Mouse (Mus musculus): ENCODE measurements at regions not wholly inside any gene's neighbourhood (a gene's known extent, or its start where the extent isn't known, plus 50 kb on each side); places are given as distances from the start of the nearest gene placed in this dataset.

GRCm38 (mm10) chr3:37789711-37790110 lies 65.4 kb upstream of the Gm5148 start:
- no peak for TF ChIP-seq SRF (IDR thresholded peaks at IDR 0.05; ENCODE audit: control insufficient read depth, insufficient read length, low read depth)
- TF ChIP-seq MYOG (IDR thresholded peaks at IDR 0.05; ENCODE audit: control insufficient read depth in 1 of 3, insufficient read depth in 1 of 3, insufficient read length in 2 of 3, low read depth in 2 of 3) = no peak
- TF ChIP-seq MYOD1 (IDR thresholded peaks at IDR 0.05; ENCODE audit: control insufficient read depth in 1 of 3, insufficient read length in 2 of 3, low read depth in 2 of 3) = no peak
- no peak for TF ChIP-seq MAX (IDR thresholded peaks at IDR 0.05; ENCODE audit: low read depth)
- TF ChIP-seq USF1 (IDR thresholded peaks at IDR 0.05; ENCODE audit: low read depth) = no peak
- no peak for TF ChIP-seq REST (IDR thresholded peaks at IDR 0.05; ENCODE audit: insufficient read depth, insufficient read length)
- TF ChIP-seq CEBPB (IDR thresholded peaks at IDR 0.05; ENCODE audit: insufficient read depth, poor library complexity, severe bottlenecking) = no peak
- TF ChIP-seq POLR2A (IDR thresholded peaks at IDR 0.05; ENCODE audit: insufficient read length, low read depth) = no peak
- no peak overlapping the region for H3K4me2 ChIP-seq (ENCODE audit: low read depth)
- H3K79me2 ChIP-seq (ENCODE audit: control insufficient read depth, insufficient read depth) = no peaks in the 10 kb centered on the region
- no peak overlapping the region for H3K4me3 ChIP-seq
- no peaks in the 10 kb centered on the region for H3K27me3 ChIP-seq (ENCODE audit: control insufficient read depth, insufficient read depth, insufficient read length)
- H3K36me3 ChIP-seq (ENCODE audit: control insufficient read depth, insufficient read depth) = no peaks in the 10 kb centered on the region
- no peak overlapping the region for H3ac ChIP-seq (ENCODE audit: control insufficient read depth, insufficient read length)

- no peak overlapping the region for H3K4me2 ChIP-seq (ENCODE audit: low read depth)
- no peak overlapping the region for H3ac ChIP-seq (ENCODE audit: control insufficient read depth, insufficient read length)
- H3K27me3 ChIP-seq (ENCODE audit: control insufficient read depth, insufficient read depth, insufficient read length) = no peaks in the 10 kb centered on the region
- no peaks in the 10 kb centered on the region for H3K36me3 ChIP-seq (ENCODE audit: control insufficient read depth, insufficient read depth)
- no peaks in the 10 kb centered on the region for H3K79me2 ChIP-seq (ENCODE audit: control insufficient read depth, insufficient read depth)
- H3K4me3 ChIP-seq = no peak overlapping the region
- TF ChIP-seq USF1 (IDR thresholded peaks at IDR 0.05; ENCODE audit: low read depth) (no peak), CEBPB (IDR thresholded peaks at IDR 0.05; ENCODE audit: insufficient read depth, poor library complexity, severe bottlenecking) (no peak), MYOG (IDR thresholded peaks at IDR 0.05; ENCODE audit: control insufficient read depth in 1 of 3, insufficient read depth in 1 of 3, insufficient read length in 2 of 3, low read depth in 2 of 3) (no peak), MYOD1 (IDR thresholded peaks at IDR 0.05; ENCODE audit: control insufficient read depth in 1 of 3, insufficient read length in 2 of 3, low read depth in 2 of 3) (no peak), SRF (IDR thresholded peaks at IDR 0.05; ENCODE audit: control insufficient read depth, insufficient read length, low read depth) (no peak), MAX (IDR thresholded peaks at IDR 0.05; ENCODE audit: low read depth) (no peak), POLR2A (IDR thresholded peaks at IDR 0.05; ENCODE audit: insufficient read length, low read depth) (no peak), TCF12 (IDR thresholded peaks at IDR 0.05; ENCODE audit: insufficient read depth, poor library complexity, severe bottlenecking) (no peak)
These were observed 64.9 kb upstream of the Gm5148 start for GRCm38 (mm10) chr3:37789143-37789697.

DNA sequence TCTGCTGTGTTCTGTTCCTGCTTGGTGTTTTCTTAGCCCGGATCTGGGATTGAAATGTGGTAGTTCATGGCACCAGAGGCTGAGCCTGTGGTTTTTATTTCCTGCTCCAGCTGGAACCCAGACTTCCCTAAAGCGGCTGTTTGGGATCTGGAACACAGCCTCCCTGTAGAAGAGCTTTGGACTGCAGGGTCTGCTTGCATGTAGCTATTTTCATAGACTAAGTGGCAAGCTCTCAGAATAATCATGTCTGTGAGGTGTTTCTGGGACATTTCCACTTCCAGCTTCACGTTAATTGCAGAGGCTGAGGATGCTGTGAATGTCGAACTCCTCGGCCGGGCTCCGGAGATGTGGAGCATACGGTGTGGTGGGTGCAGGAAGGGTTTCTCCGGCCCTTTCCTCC lies 64.1 kb upstream of the Gm5148 start:
- Histone ChIP-seq H3K4me2 (ENCODE audit: low read depth) (peak overlapping the region; percentile 21), H3K36me3 (ENCODE audit: control insufficient read depth, insufficient read depth) (no peaks in the 10 kb centered on the region), H3ac (ENCODE audit: control insufficient read depth, insufficient read length) (no peak overlapping the region), H3K79me2 (ENCODE audit: control insufficient read depth, insufficient read depth) (no peaks in the 10 kb centered on the region), H3K27me3 (ENCODE audit: control insufficient read depth, insufficient read depth, insufficient read length) (no peaks in the 10 kb centered on the region), H3K4me3 (no peak overlapping the region)
- TF ChIP-seq E2F4 (IDR thresholded peaks at IDR 0.05; ENCODE audit: insufficient read depth) = no peak
- TF ChIP-seq USF1 (IDR thresholded peaks at IDR 0.05; ENCODE audit: low read depth) = no peak
- TF ChIP-seq CEBPB (IDR thresholded peaks at IDR 0.05; ENCODE audit: insufficient read depth, poor library complexity, severe bottlenecking) = no peak
- TF ChIP-seq TCF12 (IDR thresholded peaks at IDR 0.05; ENCODE audit: insufficient read depth, poor library complexity, severe bottlenecking) = no peak
- no peak for TF ChIP-seq POLR2AphosphoS2 (IDR thresholded peaks at IDR 0.05; ENCODE audit: insufficient read length, low read depth)
- no peak for TF ChIP-seq SRF (IDR thresholded peaks at IDR 0.05; ENCODE audit: control insufficient read depth, insufficient read length, low read depth)
- no peak for TF ChIP-seq MYOD1 (IDR thresholded peaks at IDR 0.05; ENCODE audit: control insufficient read depth in 1 of 3, insufficient read length in 2 of 3, low read depth in 2 of 3)
- TF ChIP-seq MYOG (IDR thresholded peaks at IDR 0.05; ENCODE audit: control insufficient read depth in 1 of 3, insufficient read depth in 1 of 3, insufficient read length in 2 of 3, low read depth in 2 of 3) = no peak
- TF ChIP-seq TCF3 (IDR thresholded peaks at IDR 0.05; ENCODE audit: insufficient read length, low read depth) = no peak
- no peak for TF ChIP-seq MAX (IDR thresholded peaks at IDR 0.05; ENCODE audit: low read depth)
- no peak for TF ChIP-seq POLR2A (IDR thresholded peaks at IDR 0.05; ENCODE audit: insufficient read length, low read depth)
- TF ChIP-seq REST (IDR thresholded peaks at IDR 0.05; ENCODE audit: insufficient read depth, insufficient read length) = no peak

DNA sequence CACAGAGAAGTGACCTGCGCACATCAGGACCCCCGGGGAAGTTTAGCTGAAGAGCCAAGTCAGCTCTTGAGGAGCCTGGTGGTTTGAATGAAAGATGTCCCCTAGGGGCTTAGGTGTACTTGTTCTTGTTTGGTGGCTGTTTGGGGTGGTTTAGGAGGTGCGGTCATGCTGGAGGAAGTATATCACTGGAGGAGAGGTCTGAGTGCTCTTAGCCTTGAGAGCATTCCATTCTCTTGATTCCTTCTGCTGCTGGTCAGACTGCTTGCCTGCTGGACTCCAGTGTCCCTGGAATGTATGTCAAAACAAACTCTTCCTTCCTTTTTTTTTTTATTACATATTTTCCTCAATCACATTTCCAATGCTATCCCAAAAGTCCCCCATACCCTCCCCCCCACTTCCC lies 62.5 kb upstream of the Gm5148 start:
- no peak for TF ChIP-seq TCF12 (IDR thresholded peaks at IDR 0.05; ENCODE audit: insufficient read depth, poor library complexity, severe bottlenecking)
- TF ChIP-seq CEBPB (IDR thresholded peaks at IDR 0.05; ENCODE audit: insufficient read depth, poor library complexity, severe bottlenecking) = no peak
- no peak for TF ChIP-seq USF1 (IDR thresholded peaks at IDR 0.05; ENCODE audit: low read depth)
- TF ChIP-seq MAX (IDR thresholded peaks at IDR 0.05; ENCODE audit: low read depth) = no peak
- no peak for TF ChIP-seq SRF (IDR thresholded peaks at IDR 0.05; ENCODE audit: control insufficient read depth, insufficient read length, low read depth)
- no peak for TF ChIP-seq REST (IDR thresholded peaks at IDR 0.05; ENCODE audit: insufficient read depth, insufficient read length)
- TF ChIP-seq POLR2AphosphoS2 (IDR thresholded peaks at IDR 0.05; ENCODE audit: insufficient read length, low read depth) = no peak
- TF ChIP-seq POLR2A (IDR thresholded peaks at IDR 0.05; ENCODE audit: insufficient read length, low read depth) = no peak
- TF ChIP-seq MYOG (IDR thresholded peaks at IDR 0.05; ENCODE audit: control insufficient read depth in 1 of 3, insufficient read depth in 1 of 3, insufficient read length in 2 of 3, low read depth in 2 of 3) = no peak
- no peak for TF ChIP-seq MYOD1 (IDR thresholded peaks at IDR 0.05; ENCODE audit: control insufficient read depth in 1 of 3, insufficient read length in 2 of 3, low read depth in 2 of 3)
- no peak for TF ChIP-seq TCF3 (IDR thresholded peaks at IDR 0.05; ENCODE audit: insufficient read length, low read depth)
- no peak for TF ChIP-seq E2F4 (IDR thresholded peaks at IDR 0.05; ENCODE audit: insufficient read depth)
- Histone ChIP-seq H3K79me2 (ENCODE audit: control insufficient read depth, insufficient read depth) (no peaks in the 10 kb centered on the region), H3K36me3 (ENCODE audit: control insufficient read depth, insufficient read depth) (no peaks in the 10 kb centered on the region), H3K4me2 (ENCODE audit: low read depth) (no peak overlapping the region), H3ac (ENCODE audit: control insufficient read depth, insufficient read length) (no peak overlapping the region), H3K27me3 (ENCODE audit: control insufficient read depth, insufficient read depth, insufficient read length) (no peaks in the 10 kb centered on the region), H3K4me3 (no peak overlapping the region)

All from myocyte (in vitro differentiated cells).